In genomic region chr7:116262101-116262500, GRCm38 (mm10) we compare ENCODE assay signal across 9 mouse cellular contexts. TPM values are rescaled to one million over a fixed set of nuclear protein-coding genes. Genes with fewer than 3 reads are reported as not detected.
DNase-seq lines count a peak whose midpoint lies in the region; ATAC-seq and TF ChIP-seq lines count a peak whose summit lies in the region.
"Had no signal": no experiment of that assay in that cellular context is flagged by ENCODE, and none has a peak within 500 bp of the region (broad histone marks: within the 10 kb centered on the region; RNA-seq: fewer than 3 reads in every experiment).

No protein-coding gene starts in this region.

- in situ Hi-C loops in CH12.LX (cut with MboI; ENCODE audit: low pct_ligation_motif_present, low pct_unique_long_range_greater_than_20kb, low sequenced_read_pairs) = no loop called here

- TF ChIP-seq POLR2A in CH12.LX (IDR thresholded peaks at IDR 0.05; ENCODE audit: low read depth, low read length) = no peak

- no peaks in the 10 kb centered on the region for H3K9me3 ChIP-seq in CH12.LX (replicated peaks; ENCODE audit: low read length)
- H3K9me3 ChIP-seq in forebrain, embryonic 11.5 days (ENCODE audit: control insufficient read depth, low read length) = no peaks in the 10 kb centered on the region
- H3K9me3 ChIP-seq: embryonic facial prominence, embryonic 13.5 days had no signal

- TF ChIP-seq RAD21 in CH12.LX (IDR thresholded peaks at IDR 0.05; ENCODE audit: low read depth, low read length) = peak; percentile 30

- H3K4me1 ChIP-seq in CH12.LX (ENCODE audit: control insufficient read depth in 1 of 2, insufficient read depth in 2 of 2) = peaks cover 7 to 10% of the 10 kb centered on the region in 2 experiments
- peaks cover 19% of the 10 kb centered on the region for H3K4me1 ChIP-seq in forebrain, embryonic 11.5 days (replicated peaks; ENCODE audit: control insufficient read depth, insufficient read depth, low read length)

- dilution Hi-C loops in CH12.LX (cut with MboI; ENCODE audit: extremely low pct_ligation_motif_present, extremely low pct_unique_long_range_greater_than_20kb, low sequenced_read_pairs) = no loop called here

- no peak for TF ChIP-seq EP300 in CH12.LX (IDR thresholded peaks at IDR 0.05; ENCODE audit: low read length)

- peaks cover 5% of the 10 kb centered on the region for H3K27me3 ChIP-seq in CH12.LX (replicated peaks)
- H3K27me3 ChIP-seq in forebrain, embryonic 11.5 days (ENCODE audit: control insufficient read depth, insufficient read depth, low read length) = no peaks in the 10 kb centered on the region
- H3K27me3 ChIP-seq: embryonic facial prominence, embryonic 13.5 days had no signal

- no peak overlapping the region for H3K9ac ChIP-seq in CH12.LX (ENCODE audit: insufficient read depth, low read depth)
- no peak overlapping the region for H3K9ac ChIP-seq in forebrain, embryonic 11.5 days (ENCODE audit: low read length)
- H3K9ac ChIP-seq: embryonic facial prominence, embryonic 13.5 days had no signal

- WGBS in forebrain, embryonic 11.5 days = 29% methylated on average over 4 of the region's 4 CpGs

- no peaks in the 10 kb centered on the region for H3K36me3 ChIP-seq in CH12.LX (replicated peaks in 1 of 2; ENCODE audit: control insufficient read depth in 1 of 2, insufficient read depth in 1 of 2, low read length in 1 of 2)
- H3K36me3 ChIP-seq in forebrain, embryonic 11.5 days (ENCODE audit: control insufficient read depth, insufficient read depth, low read length) = no peaks in the 10 kb centered on the region
- H3K36me3 ChIP-seq: embryonic facial prominence, embryonic 13.5 days had no signal

- peak; percentile 48 for DNase-seq in heart, postnatal 4 days
- DNase-seq in heart, postnatal 36 days = no peak
- no peak for DNase-seq in CH12.LX (ENCODE audit: extremely low read depth)
- no peak for DNase-seq in forebrain, embryonic 11.5 days (ENCODE audit: low spot score)
- peak; percentile 33 to 41 for DNase-seq in lung, adult 18-20 months
- DNase-seq in ovary, postnatal 36 days (ENCODE audit: low spot score) = no peak
- DNase-seq in cerebellum, adult 8-10 months = no peak
- no peak for DNase-seq in right cerebral cortex, postnatal 25 days

- intact Hi-C loops in heart, postnatal 36 days (cut with DNase I) = loop anchor here (1.0 kb wide), 1 partner anchor 61 kb away; no protein-coding TSS in a partner anchor

- no peak overlapping the region for H3K4me3 ChIP-seq in CH12.LX (replicated peaks in 1 of 3; ENCODE audit: low read depth in 2 of 3, low read length in 2 of 3, poor library complexity in 1 of 3)
- no peak overlapping the region for H3K4me3 ChIP-seq in forebrain, embryonic 11.5 days (ENCODE audit: low read depth, low read length)
- H3K4me3 ChIP-seq: embryonic facial prominence, embryonic 13.5 days had no signal

- no peak overlapping the region for H3K4me2 ChIP-seq in CH12.LX (ENCODE audit: insufficient read depth, low read depth, poor library complexity, severe bottlenecking)
- H3K4me2 ChIP-seq in forebrain, embryonic 11.5 days (ENCODE audit: low read depth, low read length, severe bottlenecking) = no peak overlapping the region
- H3K4me2 ChIP-seq: embryonic facial prominence, embryonic 13.5 days had no signal

- peak in 1 of 2 experiments; percentile 48; a peak in 2 of 4 replicates for TF ChIP-seq CTCF in CH12.LX (conservative IDR thresholded peaks at IDR 0.05 in 1 of 2, IDR thresholded peaks at IDR 0.05 in 1 of 2; ENCODE audit: low read depth in 2 of 2, low read length in 2 of 2)

- no peaks in the 10 kb centered on the region for H3K79me2 ChIP-seq in CH12.LX (replicated peaks; ENCODE audit: control insufficient read depth, extremely low read depth, insufficient read depth, poor library complexity, severe bottlenecking)

- no peak overlapping the region for H3K27ac ChIP-seq in CH12.LX (ENCODE audit: insufficient read depth, low read depth)
- H3K27ac ChIP-seq in forebrain, embryonic 11.5 days (ENCODE audit: low read depth, low read length) = no peak overlapping the region
- H3K27ac ChIP-seq: embryonic facial prominence, embryonic 13.5 days had no signal

- ATAC-seq in forebrain, embryonic 11.5 days (replicated peaks; ENCODE audit: low FRiP score) = 0 out of 2 replicates have a peak, but pooled peaks have one; percentile 40

TF ChIP-seq in CH12.LX, 34 proteins besides CTCF, POLR2A, EP300 and RAD21:
- no peak for TF ChIP-seq NELFE (IDR thresholded peaks at IDR 0.05; ENCODE audit: low read depth, low read length)
- no peak for TF ChIP-seq CHD2 (IDR thresholded peaks at IDR 0.05; ENCODE audit: low read length)
- no peak for TF ChIP-seq ZNF384 (IDR thresholded peaks at IDR 0.05; ENCODE audit: low read depth, low read length)
- TF ChIP-seq ZKSCAN1 (IDR thresholded peaks at IDR 0.05; ENCODE audit: borderline replicate concordance, low read depth, low read length) = no peak
- no peak for TF ChIP-seq BHLHE40 (IDR thresholded peaks at IDR 0.05; ENCODE audit: low read depth, low read length)
- TF ChIP-seq JUND (conservative IDR thresholded peaks at IDR 0.05; ENCODE audit: low read depth, low read length) = no peak
- peak; percentile 38 for TF ChIP-seq SMC3 (IDR thresholded peaks at IDR 0.05; ENCODE audit: low read depth, low read length)
- TF ChIP-seq MAZ (IDR thresholded peaks at IDR 0.05; ENCODE audit: low read depth, low read length) = no peak
TF ChIP-seq in CH12.LX: peak in this region for 1.

RNA-seq across cellular contexts. Expression of gene Plekha7, which starts 46.1 kb away (rescaled TPM):
- total RNA-seq in heart, postnatal 4 days (2021) = 10 to 100 TPM; 19.5 to 24.9 TPM
- 1 to 10 TPM; 3.9 to 5.6 TPM for total RNA-seq in heart, postnatal 36 days (2021)
- total RNA-seq in CH12.LX (2012; rRNA removed) (1.0 and 1.5 TPM in 2 replicates), CH12.LX (2014; rRNA removed) (0.23 and 0.59 TPM in 2 replicates)
- 1.0 and 1.5 TPM in 2 replicates for polyA plus RNA-seq in CH12.LX (2012; ENCODE audit: insufficient read length, low read depth)
- 16.1 and 17.9 TPM in 2 replicates for polyA plus RNA-seq in forebrain, embryonic 11.5 days (2014; fragmentation: Nextera tagmentation; extraction: Ambion mirVana)

Comparison
In these comparisons a context has a peak if more than half of its experiments do, and no peak if none do; other contexts are left out.
1. DNase-seq: peak in heart, postnatal 4 days (single experiment) and lung, adult 18-20 months (2 of 2); none in heart, postnatal 36 days (0 of 2), CH12.LX (single experiment), forebrain, embryonic 11.5 days (single experiment), ovary, postnatal 36 days (single experiment), cerebellum, adult 8-10 months (single experiment) and right cerebral cortex, postnatal 25 days (single experiment).